Mouse (Mus musculus): ENCODE data around the gene B3gntl1. TPM values are rescaled to one million over a fixed set of nuclear protein-coding genes. Genes with fewer than 3 reads are reported as not detected.

The B3gntl1 gene
- 17.7 TPM for polyA plus RNA-seq (2017; shearing (Covaris generic))

DNA sequence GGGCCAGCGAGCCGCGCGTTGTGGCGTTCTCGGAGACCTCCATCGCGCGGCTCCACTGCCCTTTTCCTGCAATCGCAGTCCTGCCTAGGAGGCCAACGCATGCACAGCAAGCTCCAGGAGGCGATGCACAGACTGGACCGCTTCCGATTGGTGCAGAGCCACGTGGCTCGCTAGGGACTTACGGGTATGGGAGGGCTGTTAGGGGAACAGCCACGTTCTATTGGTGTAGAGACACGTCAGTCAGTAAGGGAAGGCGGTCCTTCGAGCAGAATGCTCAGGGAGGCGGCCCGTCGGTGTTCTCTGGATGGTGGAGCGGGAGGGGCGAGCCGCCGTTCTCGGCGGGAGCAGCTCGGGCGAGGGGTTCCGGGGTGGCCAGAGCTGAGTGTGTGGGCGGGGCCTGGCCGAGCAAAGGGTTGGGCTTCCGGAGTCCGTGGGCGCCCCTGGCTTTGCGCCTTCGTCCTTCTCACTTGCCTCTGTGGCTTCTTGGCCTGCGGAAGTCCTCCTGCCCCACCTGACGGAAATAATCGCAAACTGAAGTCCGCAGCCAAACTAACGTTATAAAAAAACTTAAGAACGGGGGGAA is at the start of gene B3gntl1:
B3gntl1 (minus strand) TSS at position 164 of the 583 bp plus-strand sequence.

DNA sequence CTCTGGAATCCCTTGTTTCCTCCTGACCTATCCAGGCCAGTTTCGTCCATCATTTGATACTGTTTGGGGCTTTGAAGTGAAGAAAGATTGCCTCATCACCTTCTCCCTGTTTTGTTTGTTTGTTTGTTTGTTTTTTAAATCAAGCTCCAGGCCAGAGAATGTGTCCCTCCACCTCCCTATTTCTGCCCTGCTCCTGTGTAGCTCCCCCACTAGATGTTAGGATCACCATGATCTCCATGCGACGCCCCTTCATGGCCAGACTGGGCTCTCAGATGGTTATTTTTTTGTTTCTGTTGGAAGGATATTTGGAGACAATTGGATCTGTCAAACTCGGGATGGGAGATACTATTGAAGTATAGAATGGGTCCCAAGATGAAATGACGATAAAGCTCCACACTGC is 28.3 kb upstream of the B3gntl1 start, which contains the start of gene Metrnl:
Metrnl (plus strand) TSS at position 301 of the 400 bp plus-strand sequence.

Other genes with a start within 250 kb of the B3gntl1 start
- 0.11 TPM for gene Fn3k, start 238.2 kb downstream of the B3gntl1 start, polyA plus RNA-seq (2017; shearing (Covaris generic))
- 56.6 TPM for gene Tbcd, start 221.2 kb downstream of the B3gntl1 start, polyA plus RNA-seq (2017; shearing (Covaris generic))
- 0.38 TPM for gene Zfp750, start 153.8 kb downstream of the B3gntl1 start, polyA plus RNA-seq (2017; shearing (Covaris generic))
- gene Metrnl, start 28.4 kb upstream of the B3gntl1 start, polyA plus RNA-seq (2017; shearing (Covaris generic)) = 0.87 TPM
- gene Ptchd3, start 157.1 kb upstream of the B3gntl1 start, polyA plus RNA-seq (2017; shearing (Covaris generic)) = not detected